Mouse (Mus musculus) thymus, adult 2 months (tissue): ENCODE data around the gene Bcam.

Source experiments
- CTCF ChIP-seq: fragments of 200-500 bp; IDR thresholded peaks from 2 replicates; pipeline ENCODE4 v1.5.1; 2012; ENCODE audit warnings: mild to moderate bottlenecking, control low read depth, low read length, moderate library complexity, borderline replicate concordance; ENCODE audit not compliant: control insufficient read depth, poor library complexity, insufficient read depth; ENCODE audit errors: extremely low read depth
- POLR2A ChIP-seq: fragments of 200-500 bp; IDR thresholded peaks from 2 replicates; pipeline ENCODE4 v1.6.1; 2012; ENCODE audit warnings: mild to moderate bottlenecking, low read length, control low read depth, moderate library complexity; ENCODE audit not compliant: control insufficient read depth, poor library complexity, insufficient read depth; ENCODE audit errors: extremely low read depth

DNA sequence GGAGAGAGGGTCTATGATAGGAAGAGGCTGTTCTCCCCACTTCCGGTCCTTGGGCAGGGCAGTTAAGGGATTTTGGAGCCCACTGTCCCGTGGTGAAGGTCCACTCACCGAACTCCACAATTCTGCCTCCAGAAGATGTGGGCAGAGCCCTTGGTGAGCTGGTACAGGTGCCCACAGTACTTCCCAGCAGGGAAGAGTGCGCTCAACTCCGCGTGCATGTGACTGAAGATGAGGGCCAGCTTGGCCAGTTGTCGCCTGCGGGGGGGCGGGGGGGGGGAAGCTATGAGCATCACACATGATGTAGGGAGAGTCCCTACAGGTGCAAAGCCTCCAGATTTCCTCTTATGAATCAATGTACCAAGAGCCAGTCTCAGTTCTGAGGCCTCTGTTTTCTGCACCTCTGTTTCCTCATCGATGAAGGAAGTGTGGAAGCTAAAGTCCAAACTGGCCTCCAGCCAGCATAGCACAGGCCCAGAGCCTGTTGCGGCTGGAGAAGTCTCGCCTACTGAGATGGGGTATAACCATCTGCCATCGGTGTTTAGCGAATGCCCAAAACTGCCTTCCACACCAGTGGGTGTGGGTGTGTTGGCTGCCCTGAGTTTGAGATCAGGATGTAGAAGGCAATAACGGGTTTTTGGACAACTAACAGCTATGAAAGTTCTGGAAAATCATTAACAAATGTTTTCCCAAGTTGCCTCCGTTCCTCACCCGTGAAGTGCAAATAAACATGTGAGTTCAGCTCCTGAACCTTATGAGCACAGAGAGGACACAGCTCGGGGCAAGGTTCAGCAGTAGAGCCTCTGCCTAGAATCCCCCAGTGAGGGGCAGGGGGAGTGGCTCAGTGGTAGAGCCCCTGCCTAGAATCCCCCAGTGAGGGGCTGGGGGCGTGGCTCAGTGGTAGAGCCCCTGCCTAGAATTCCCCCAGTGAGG lies 22.1 kb upstream of the Bcam start:
- no peak for TF ChIP-seq CTCF
- TF ChIP-seq POLR2A: no peak
